Mouse (Mus musculus) CH12.LX (cell line): ENCODE data around the gene Pptc7. TPM values are rescaled to one million over a fixed set of nuclear protein-coding genes. Genes with fewer than 3 reads are reported as not detected.
"Not testable (repeated sequence)": the region's sequence is repeated elsewhere in the genome, so short reads cannot be mapped to it uniquely, and the experiment has no call there.

Experiments used
- DNase-seq: peaks from one replicate; pipeline ENCODE4 v3.0.0-alpha.2; 2013; ENCODE audit errors: extremely low read depth
- H3K27ac ChIP-seq: 2 replicates; pipeline ENCODE4 v1.5.1; 2012; ENCODE audit warnings: low read depth, mild to moderate bottlenecking, control low read depth, moderate library complexity; ENCODE audit not compliant: insufficient read depth
- H3K27me3 ChIP-seq: replicated peaks from 2 replicates; pipeline ENCODE3; 2012; ENCODE audit warnings: inconsistent platforms
- H3K36me3 ChIP-seq, 2 experiments: replicated peaks in 1 of 2; 2 replicates each; pipeline versions ENCODE3 to v1.6.1; 2012; ENCODE audit warnings: inconsistent platforms in 1 of 2, low read length in 1 of 2, mild to moderate bottlenecking in 1 of 2, mixed read lengths in 1 of 2, moderate library complexity in 1 of 2; ENCODE audit not compliant: control insufficient read depth in 1 of 2, insufficient read depth in 1 of 2
- H3K4me1 ChIP-seq, 2 experiments: 2 replicates each; pipeline ENCODE4 v1.6.1; 2012; ENCODE audit warnings: inconsistent platforms in 1 of 2, moderate library complexity in 1 of 2; ENCODE audit not compliant: insufficient read depth in 2 of 2, control insufficient read depth in 1 of 2
- H3K4me2 ChIP-seq: 2 replicates; pipeline ENCODE4 v1.6.1; 2012; ENCODE audit warnings: low read depth, mild to moderate bottlenecking, control low read depth; ENCODE audit not compliant: poor library complexity, insufficient read depth, severe bottlenecking
- H3K4me3 ChIP-seq, 3 experiments: fragments of 150-350 bp in 1 of 3; sonication (generic) in 1 of 3; replicated peaks in 1 of 3; 2 replicates each; pipeline versions ENCODE3 to v1.5.1; 2011 to 2012; ENCODE audit warnings: low read depth in 2 of 3, low read length in 2 of 3, mild to moderate bottlenecking in 2 of 3, moderate library complexity in 2 of 3, control low read depth in 1 of 3, improper control_type of control experiment in 1 of 3, inconsistent platforms in 1 of 3, mixed read lengths in 1 of 3; ENCODE audit not compliant: poor library complexity in 1 of 3
- H3K79me2 ChIP-seq: replicated peaks from 2 replicates; pipeline ENCODE4 v1.6.1; 2012; ENCODE audit warnings: mild to moderate bottlenecking, moderate library complexity; ENCODE audit not compliant: control insufficient read depth, poor library complexity, insufficient read depth, severe bottlenecking; ENCODE audit errors: extremely low read depth
- H3K9ac ChIP-seq: 2 replicates; pipeline ENCODE4 v1.6.1; 2012; ENCODE audit warnings: low read depth, mild to moderate bottlenecking, control low read depth, moderate library complexity; ENCODE audit not compliant: insufficient read depth
- H3K9me3 ChIP-seq: replicated peaks from 2 replicates; pipeline ENCODE3; 2012; ENCODE audit warnings: low read length, inconsistent platforms, mixed read lengths
- CTCF ChIP-seq, 2 experiments: IDR thresholded peaks in 1 of 2; conservative IDR thresholded peaks in 1 of 2; 2 replicates each; pipeline ENCODE4 v1.5.1; 2011 to 2012; ENCODE audit warnings: low read depth in 2 of 2, low read length in 2 of 2, improper control_type of control experiment in 1 of 2, inconsistent platforms in 1 of 2, mild to moderate bottlenecking in 1 of 2, moderate library complexity in 1 of 2
- ELF1 ChIP-seq: IDR thresholded peaks from 2 replicates; pipeline ENCODE4 v1.6.1; 2014; ENCODE audit warnings: low read depth, mild to moderate bottlenecking, inconsistent platforms, low read length, improper control_type of control experiment
- EP300 ChIP-seq: IDR thresholded peaks from 2 replicates; pipeline ENCODE4 v1.6.1; 2011; ENCODE audit warnings: low read length, improper control_type of control experiment
- ETS1 ChIP-seq: conservative IDR thresholded peaks from 2 replicates; pipeline ENCODE4 v1.6.1; 2012; ENCODE audit warnings: low read depth, mild to moderate bottlenecking, inconsistent platforms, low read length, improper control_type of control experiment, moderate library complexity
- IRF4 ChIP-seq: IDR thresholded peaks from 2 replicates; pipeline ENCODE4 v1.6.1; 2014; ENCODE audit warnings: low read depth, mild to moderate bottlenecking, inconsistent platforms, low read length, improper control_type of control experiment
- MAFK ChIP-seq: IDR thresholded peaks from 2 replicates; pipeline ENCODE4 v1.6.1; 2011; ENCODE audit warnings: low read length, improper control_type of control experiment; ENCODE audit not compliant: insufficient replicate concordance
- MAX ChIP-seq: IDR thresholded peaks from 2 replicates; pipeline ENCODE4 v1.6.1; 2011; ENCODE audit warnings: low read length, improper control_type of control experiment
- MEF2A ChIP-seq: IDR thresholded peaks from 2 replicates; pipeline ENCODE4 v1.6.1; 2014; ENCODE audit warnings: low read depth, mild to moderate bottlenecking, inconsistent platforms, low read length, improper control_type of control experiment, borderline replicate concordance
- MXI1 ChIP-seq: IDR thresholded peaks from 2 replicates; pipeline ENCODE4 v1.6.1; 2011; ENCODE audit warnings: mild to moderate bottlenecking, low read depth, low read length, improper control_type of control experiment
- MYC ChIP-seq: IDR thresholded peaks from 2 replicates; pipeline ENCODE4 v1.6.1; 2011; ENCODE audit warnings: low read depth, mild to moderate bottlenecking, improper control_type of control experiment, low read length
- NELFE ChIP-seq: IDR thresholded peaks from 2 replicates; pipeline ENCODE4 v1.6.1; 2011; ENCODE audit warnings: low read depth, low read length, improper control_type of control experiment
- NRF1 ChIP-seq: IDR thresholded peaks from 2 replicates; pipeline ENCODE4 v1.6.1; 2014; ENCODE audit warnings: low read depth, mild to moderate bottlenecking, inconsistent platforms, low read length, improper control_type of control experiment, moderate library complexity
- RAD21 ChIP-seq: IDR thresholded peaks from 2 replicates; pipeline ENCODE4 v1.6.1; 2011; ENCODE audit warnings: low read depth, mild to moderate bottlenecking, low read length, improper control_type of control experiment, moderate library complexity
- SIN3A ChIP-seq: IDR thresholded peaks from 2 replicates; pipeline ENCODE4 v1.6.1; 2012; ENCODE audit warnings: low read length, improper control_type of control experiment, inconsistent platforms
- SMC3 ChIP-seq: IDR thresholded peaks from 2 replicates; pipeline ENCODE4 v1.6.1; 2011; ENCODE audit warnings: low read depth, low read length, improper control_type of control experiment
- TCF12 ChIP-seq: IDR thresholded peaks from 2 replicates; pipeline ENCODE4 v1.6.1; 2014; ENCODE audit warnings: low read depth, mild to moderate bottlenecking, inconsistent platforms, low read length, improper control_type of control experiment
- USF1 ChIP-seq: IDR thresholded peaks from 2 replicates; pipeline ENCODE4 v1.6.1; 2014; ENCODE audit warnings: low read depth, mild to moderate bottlenecking, inconsistent platforms, low read length, improper control_type of control experiment
- ZC3H11A ChIP-seq: IDR thresholded peaks from 2 replicates; pipeline ENCODE4 v1.6.1; 2012; ENCODE audit warnings: low read depth, mild to moderate bottlenecking, inconsistent platforms, low read length, improper control_type of control experiment
- ZMIZ1 ChIP-seq: IDR thresholded peaks from 2 replicates; pipeline ENCODE4 v1.6.1; 2012; ENCODE audit warnings: low read depth, mild to moderate bottlenecking, inconsistent platforms, low read length, improper control_type of control experiment
- dilution Hi-C: fragments of 300-500 bp; cut with MboI; formaldehyde crosslinking; loops from 2 replicates; pipeline ENCODE4 v1.14.3; 2020; ENCODE audit warnings: low sequenced_read_pairs; ENCODE audit not compliant: extremely low pct_unique_long_range_greater_than_20kb, extremely low pct_ligation_motif_present
- in situ Hi-C: fragments of 300-500 bp; cut with MboI; formaldehyde crosslinking; loops from 3 replicates; pipeline ENCODE4 v1.14.3; 2019; ENCODE audit warnings: low sequenced_read_pairs, low pct_ligation_motif_present, low pct_unique_long_range_greater_than_20kb, mixed read lengths
- polyA plus RNA-seq: library from polyadenylated mRNA; unstranded; fragments of >175 nt; gene quantifications from 2 replicates; pipeline ENCODE4 v1.2.1, GENCODE M21; 2012; ENCODE audit warnings: low read depth; ENCODE audit not compliant: insufficient read length
- total RNA-seq, 2 experiments: library from RNA; depleted of rRNA; stranded (reverse); fragments of 300-350 nt in 1 of 2; fragments of >200 nt in 1 of 2; gene quantifications; 2 replicates each; pipeline ENCODE4 v1.2.3; 2012 to 2014

Gene Pptc7
- total and polyA plus RNA-seq, 3 experiments, result 17.1 to 25.9 (median 23.6) TPM

GRCm38 (mm10) chr5:122314966-122315667, 31.0 kb downstream of the Pptc7 start (continued):
- TF ChIP-seq NELFE (no peak), MEF2A (no peak), ETS1 (peak; percentile 51; the same call in 1 of the 2 replicates), MAFK (0 out of 2 replicates have a peak, but pooled peaks have one; percentile 9)

- dilution Hi-C loops, result no loop called here
- H3K27me3 ChIP-seq, result no peaks in the 10 kb centered on the region
- no peaks in the 10 kb centered on the region; the same call in 1 of the 2 replicates for H3K79me2 ChIP-seq
- H3K27ac ChIP-seq, result no peak overlapping the region
- H3K4me2 ChIP-seq, result no peak overlapping the region; the same call in 1 of the 2 replicates
- peaks cover 53 to 87% of the 10 kb centered on the region in 2 experiments for H3K36me3 ChIP-seq
- H3K4me1 ChIP-seq, result peaks cover 16 to 59% of the 10 kb centered on the region in 2 experiments
- TF ChIP-seq USF1, result no peak
- H3K9ac ChIP-seq, result no peak overlapping the region
- H3K4me3 ChIP-seq, result no peak overlapping the region
- no peak for DNase-seq
- no peaks in the 10 kb centered on the region for H3K9me3 ChIP-seq
- in situ Hi-C loops, result loop anchor here (5.0 kb wide), 1 partner anchor 45 kb away; no protein-coding TSS in a partner anchor
Observed at GRCm38 (mm10) chr5:122317329-122318045, 33.3 kb downstream of the Pptc7 start.

GRCm38 (mm10) chr5:122318100-122318499, 33.9 kb downstream of the Pptc7 start:
- in situ Hi-C loops, result loop anchor here (5.0 kb wide), 1 partner anchor 46 kb away; no protein-coding TSS in a partner anchor
- Histone ChIP-seq H3K27me3 (no peaks in the 10 kb centered on the region), H3K4me1 (peaks cover 16 to 52% of the 10 kb centered on the region in 2 experiments), H3K9ac (no peak overlapping the region), H3K79me2 (no peaks in the 10 kb centered on the region; the same call in 1 of the 2 replicates), H3K4me3 (no peak overlapping the region), H3K4me2 (no peak overlapping the region)
- DNase-seq, result peak; percentile 86
- TF ChIP-seq TCF12 (no peak), EP300 (peak; percentile 51; the same call in 1 of the 2 replicates), SIN3A (peak; percentile 46; the same call in 1 of the 2 replicates), IRF4 (peak; percentile 87), MYC (peak; percentile 78; the same call in 1 of the 2 replicates), NELFE (no peak), ZMIZ1 (no peak), MAX (peak; percentile 39; the same call in 1 of the 2 replicates), MEF2A (peak; percentile 41; the same call in 1 of the 2 replicates), SMC3 (peak; percentile 90), ZC3H11A (peak; percentile 33; the same call in 1 of the 2 replicates), ELF1 (peak; percentile 79), RAD21 (peak; percentile 61), MXI1 (peak; percentile 62; the same call in 1 of the 2 replicates), CTCF (conservative IDR thresholded peaks at IDR 0.05 in 1 of 2, IDR thresholded peaks at IDR 0.05 in 1 of 2; ENCODE audit: low read depth in 2 of 2, low read length in 2 of 2) (peak; percentile 37 to 84; a peak in 2 of 4 replicates), NRF1 (peak; percentile 48; the same call in 1 of the 2 replicates)
- TF ChIP-seq, all 38 proteins: peak for 13
- Histone ChIP-seq H3K27ac (no peak overlapping the region), H3K36me3 (peaks cover 54 to 87% of the 10 kb centered on the region in 2 experiments), H3K9me3 (no peaks in the 10 kb centered on the region)
- dilution Hi-C loops, result no loop called here

GRCm38 (mm10) chr5:122318976-122319375, 34.8 kb downstream of the Pptc7 start:
- H3K27ac ChIP-seq, DNase-seq, H3K4me2 ChIP-seq, H3K27me3 ChIP-seq, dilution Hi-C loops, H3K79me2 ChIP-seq, H3K9ac ChIP-seq, H3K4me3 ChIP-seq, H3K9me3 ChIP-seq: not testable (repeated sequence)
- H3K36me3 ChIP-seq, result peaks cover 48 to 83% of the 10 kb centered on the region in 2 experiments
- peaks cover 13 to 44% of the 10 kb centered on the region in 2 experiments for H3K4me1 ChIP-seq
- in situ Hi-C loops, result loop anchor here (5.0 kb wide), 1 partner anchor 47 kb away; no protein-coding TSS in a partner anchor
